8 mouse cellular contexts compared by ENCODE assay signal in genomic region chr2:35978276-35978933, GRCm38 (mm10). TPM values are rescaled to one million over a fixed set of nuclear protein-coding genes. Genes with fewer than 3 reads are reported as not detected.
DNase-seq lines count a peak whose midpoint lies in the region; ATAC-seq and TF ChIP-seq lines count a peak whose summit lies in the region.

No protein-coding gene starts in this region.

- H3K4me1 ChIP-seq in forebrain, embryonic 11.5 days (replicated peaks; ENCODE audit: control insufficient read depth, insufficient read depth, low read length) = 0 out of 2 replicates have a peak, but pooled peaks cover 2% of the 10 kb centered on the region
- peaks cover 12% of the 10 kb centered on the region for H3K4me1 ChIP-seq in kidney, embryonic 16.5 days (ENCODE audit: insufficient read depth, low read length)
- peaks cover 3% of the 10 kb centered on the region; the same call in 1 of the 2 replicates for H3K4me1 ChIP-seq in stomach, postnatal 0 days (replicated peaks; ENCODE audit: control insufficient read depth, insufficient read depth)

- H3K9ac ChIP-seq in forebrain, embryonic 11.5 days (ENCODE audit: low read length) = peak overlapping the region; percentile 83
- H3K9ac ChIP-seq in kidney, embryonic 16.5 days (replicated peaks; ENCODE audit: low read length) = peak overlapping the region; percentile 87
- peak overlapping the region; percentile 84 for H3K9ac ChIP-seq in stomach, postnatal 0 days (ENCODE audit: low read length)

- no peak for TF ChIP-seq CTCF in stomach, postnatal 0 days (IDR thresholded peaks at IDR 0.05; ENCODE audit: low read depth)

- DNase-seq in right cerebral cortex, adult 2 months (ENCODE audit: low spot score in 2 of 2) = peak; percentile 54 to 57
- no peak for DNase-seq in right cerebral cortex, postnatal 10 days (ENCODE audit: low spot score in 2 of 2)
- peak; percentile 66 for DNase-seq in adipocyte (ENCODE audit: low spot score)
- no peak for DNase-seq in forebrain, embryonic 11.5 days (ENCODE audit: low spot score)
- DNase-seq in lung, postnatal 36 days = peak; percentile 46
- peak; percentile 52 for DNase-seq in stomach, postnatal 0 days (ENCODE audit: low spot score)
- no peak for DNase-seq in urinary bladder, postnatal 10 days (ENCODE audit: low spot score)

- no peak; the same call in 1 of the 2 replicates for ATAC-seq in forebrain, embryonic 11.5 days (replicated peaks; ENCODE audit: low FRiP score)
- ATAC-seq in kidney, embryonic 16.5 days (ENCODE audit: low FRiP score, low TSS enrichment) = peak; percentile 14; the same call in 1 of the 2 replicates
- ATAC-seq in stomach, postnatal 0 days (ENCODE audit: low FRiP score, low TSS enrichment) = peak; percentile 47

- no peak overlapping the region for H3K27ac ChIP-seq in forebrain, embryonic 11.5 days (ENCODE audit: low read depth, low read length)
- H3K27ac ChIP-seq in kidney, embryonic 16.5 days (ENCODE audit: low read length) = peak overlapping the region; percentile 68
- H3K27ac ChIP-seq in stomach, postnatal 0 days (replicated peaks) = peak overlapping the region; percentile 84

- H3K36me3 ChIP-seq in forebrain, embryonic 11.5 days (ENCODE audit: control insufficient read depth, insufficient read depth, low read length) = no peaks in the 10 kb centered on the region
- no peaks in the 10 kb centered on the region for H3K36me3 ChIP-seq in kidney, embryonic 16.5 days (ENCODE audit: insufficient read depth, low read length)
- no peaks in the 10 kb centered on the region for H3K36me3 ChIP-seq in stomach, postnatal 0 days (ENCODE audit: control insufficient read depth, insufficient read depth, low read length)

- no peaks in the 10 kb centered on the region for H3K9me3 ChIP-seq in forebrain, embryonic 11.5 days (ENCODE audit: control insufficient read depth, low read length)
- H3K9me3 ChIP-seq in kidney, embryonic 16.5 days (ENCODE audit: low read length) = no peaks in the 10 kb centered on the region
- H3K9me3 ChIP-seq in stomach, postnatal 0 days (ENCODE audit: control insufficient read depth, low read length) = no peaks in the 10 kb centered on the region

- no peaks in the 10 kb centered on the region for H3K27me3 ChIP-seq in forebrain, embryonic 11.5 days (ENCODE audit: control insufficient read depth, insufficient read depth, low read length)
- H3K27me3 ChIP-seq in kidney, embryonic 16.5 days (ENCODE audit: insufficient read depth, low read length) = peaks cover 4% of the 10 kb centered on the region; the same call in 1 of the 2 replicates
- no peaks in the 10 kb centered on the region for H3K27me3 ChIP-seq in stomach, postnatal 0 days (ENCODE audit: control insufficient read depth, insufficient read depth, low read length)

- TF ChIP-seq EP300 in stomach, postnatal 0 days (optimal IDR thresholded peaks at IDR 0.05) = no peak

- peak overlapping the region; percentile 74 for H3K4me2 ChIP-seq in forebrain, embryonic 11.5 days (ENCODE audit: low read depth, low read length, severe bottlenecking)
- H3K4me2 ChIP-seq in kidney, embryonic 16.5 days (replicated peaks; ENCODE audit: low read depth, low read length) = peak overlapping the region; percentile 93
- peak overlapping the region; percentile 98 for H3K4me2 ChIP-seq in stomach, postnatal 0 days (replicated peaks; ENCODE audit: low read depth)

- whole genome bisulfite sequencing in forebrain, embryonic 11.5 days = 27% methylated on average over 15 of the region's 15 CpGs
- WGBS in kidney, embryonic 16.5 days = 21% methylated on average over 15 of the region's 15 CpGs
- 18% methylated on average over 15 of the region's 15 CpGs for WGBS in stomach, postnatal 0 days

- peak overlapping the region; percentile 77 for H3K4me3 ChIP-seq in forebrain, embryonic 11.5 days (ENCODE audit: low read depth, low read length)
- H3K4me3 ChIP-seq in kidney, embryonic 16.5 days (ENCODE audit: low read length) = peak overlapping the region; percentile 83
- peak overlapping the region; percentile 83 for H3K4me3 ChIP-seq in stomach, postnatal 0 days (ENCODE audit: low read depth, low read length)

RNA-seq across cellular contexts. Expression of gene Ttll11, which starts 1.3 kb away (rescaled TPM):
- 2.3 and 2.5 TPM in 2 replicates for polyA plus RNA-seq in forebrain, embryonic 11.5 days (2014; fragmentation: Nextera tagmentation; extraction: Ambion mirVana)
- polyA plus RNA-seq in kidney, embryonic 16.5 days (2015; fragmentation: Nextera tagmentation; extraction: Ambion mirVana) = 0.28 and 0.75 TPM in 2 replicates
- polyA plus RNA-seq in stomach, postnatal 0 days (2015; fragmentation: Nextera tagmentation; extraction: Ambion mirVana) = 0.55 and 0.91 TPM in 2 replicates

Comparison
In these comparisons a context has a peak if more than half of its experiments do, and no peak if none do; other contexts are left out.
1. DNase-seq: peak in right cerebral cortex, adult 2 months (2 of 2), adipocyte (single experiment), lung, postnatal 36 days (single experiment) and stomach, postnatal 0 days (single experiment); none in right cerebral cortex, postnatal 10 days (0 of 2), forebrain, embryonic 11.5 days (single experiment) and urinary bladder, postnatal 10 days (single experiment).
2. Peak in every context shown above with its lines, with median percentiles within 50 percentile points of each other: H3K4me2 ChIP-seq, H3K4me3 ChIP-seq and H3K9ac ChIP-seq.